In the genomic region with DNA sequence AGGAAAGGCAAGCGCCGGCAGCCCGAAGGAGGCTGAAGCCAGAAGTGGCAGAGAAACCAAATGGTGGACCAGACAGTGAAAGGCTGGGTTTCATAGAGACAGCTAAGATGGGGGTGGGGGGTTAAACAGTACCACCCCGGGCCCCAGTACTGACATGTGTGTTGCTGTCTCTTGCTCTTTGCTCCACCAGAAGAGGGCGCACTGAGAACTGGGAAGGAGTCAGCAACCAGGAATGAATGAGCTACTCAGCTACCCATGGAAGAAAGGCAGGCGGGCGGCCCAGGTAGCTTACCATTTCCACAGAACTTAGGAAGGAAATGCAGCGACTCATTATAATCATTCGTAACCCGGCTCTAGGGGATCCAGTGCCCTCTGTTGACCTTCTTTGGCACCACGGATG, we compare ENCODE assay signal across 8 mouse cellular contexts. TPM values are rescaled to one million over a fixed set of nuclear protein-coding genes. Genes with fewer than 3 reads are reported as not detected.
DNase-seq lines count a peak whose midpoint lies in the region; ATAC-seq lines count a peak whose summit lies in the region.

No protein-coding gene starts in this region.

- H3K9me3 ChIP-seq in limb, embryonic 11.5 days (ENCODE audit: control insufficient read depth, low read length), result no peaks in the 10 kb centered on the region
- no peaks in the 10 kb centered on the region for H3K9me3 ChIP-seq in limb, embryonic 10.5 days (replicated peaks)
- H3K9me3 ChIP-seq in midbrain, embryonic 15.5 days, result no peaks in the 10 kb centered on the region

- H3K27ac ChIP-seq in limb, embryonic 11.5 days (replicated peaks; ENCODE audit: low read depth, low read length), result no peak overlapping the region
- H3K27ac ChIP-seq in limb, embryonic 10.5 days, result no peak overlapping the region
- no peak overlapping the region for H3K27ac ChIP-seq in midbrain, embryonic 15.5 days

- no peaks in the 10 kb centered on the region for H3K36me3 ChIP-seq in limb, embryonic 11.5 days (ENCODE audit: control insufficient read depth, insufficient read depth, low read length)
- no peaks in the 10 kb centered on the region for H3K36me3 ChIP-seq in limb, embryonic 10.5 days
- H3K36me3 ChIP-seq in midbrain, embryonic 15.5 days (replicated peaks), result no peaks in the 10 kb centered on the region

- peak; percentile 66 for DNase-seq in CD4-positive, CD25-positive, alpha-beta regulatory T cell, adult 2 months (ENCODE audit: low read depth, low spot score)
- DNase-seq in limb, embryonic 11.5 days (ENCODE audit: low spot score), result peak; percentile 41
- no peak for DNase-seq in limb, embryonic 10.5 days (ENCODE audit: low spot score)
- DNase-seq in adrenal gland, postnatal 36 days, result peak; percentile 64 to 76
- DNase-seq in kidney, postnatal 25 days, result peak; percentile 56 to 71

- 0 out of 2 replicates have a peak, but pooled peaks cover 3% of the 10 kb centered on the region for H3K27me3 ChIP-seq in limb, embryonic 11.5 days (ENCODE audit: control insufficient read depth, insufficient read depth, low read length)
- H3K27me3 ChIP-seq in limb, embryonic 10.5 days (ENCODE audit: low read depth, poor library complexity, severe bottlenecking), result peaks cover 33% of the 10 kb centered on the region
- H3K27me3 ChIP-seq in midbrain, embryonic 15.5 days (replicated peaks), result no peaks in the 10 kb centered on the region

- no peak overlapping the region for H3K4me2 ChIP-seq in limb, embryonic 11.5 days (ENCODE audit: low read depth, severe bottlenecking)
- H3K4me2 ChIP-seq in midbrain, embryonic 15.5 days, result no peak overlapping the region

- H3K4me3 ChIP-seq in limb, embryonic 11.5 days (ENCODE audit: low read depth, low read length), result no peak overlapping the region
- H3K4me3 ChIP-seq in limb, embryonic 10.5 days, result no peak overlapping the region
- no peak overlapping the region for H3K4me3 ChIP-seq in midbrain, embryonic 15.5 days

- H3K9ac ChIP-seq in limb, embryonic 11.5 days (ENCODE audit: low read length), result no peak overlapping the region
- no peak overlapping the region for H3K9ac ChIP-seq in midbrain, embryonic 15.5 days

- H3K4me1 ChIP-seq in limb, embryonic 11.5 days (ENCODE audit: control insufficient read depth, insufficient read depth, low read length), result no peaks in the 10 kb centered on the region
- H3K4me1 ChIP-seq in limb, embryonic 10.5 days, result peaks cover 19% of the 10 kb centered on the region
- no peaks in the 10 kb centered on the region for H3K4me1 ChIP-seq in midbrain, embryonic 15.5 days

- ATAC-seq in CD4-positive, CD25-positive, alpha-beta regulatory T cell, adult 4 months, result no peak
- no peak for ATAC-seq in limb, embryonic 11.5 days (ENCODE audit: insufficient number of reproducible peaks, low FRiP score, low TSS enrichment, low read depth)
- no peak for ATAC-seq in erythroblast, adult 5-6 weeks (replicated peaks; ENCODE audit: low FRiP score, poor library complexity, severe bottlenecking)
- no peak for ATAC-seq in midbrain, embryonic 15.5 days (replicated peaks)

- WGBS in limb, embryonic 11.5 days, result 51% methylated on average over 11 of the region's 11 CpGs
- 53% methylated on average over 11 of the region's 11 CpGs for WGBS in limb, embryonic 10.5 days
- 52% methylated on average over 11 of the region's 11 CpGs for WGBS in midbrain, embryonic 15.5 days

RNA-seq across cellular contexts. Expression of a gene that starts 16.4 kb away (rescaled TPM):
- polyA plus RNA-seq in CD4-positive, CD25-positive, alpha-beta regulatory T cell, adult 4 months (2017; shearing (Covaris generic)), result not detected
- 0.04 TPM in 1 of 2 replicates, not detected in the other for polyA plus RNA-seq in limb, embryonic 11.5 days (2014; fragmentation: Nextera tagmentation; extraction: Ambion mirVana)
- 0.04 TPM in 1 of 2 replicates, not detected in the other for polyA plus RNA-seq in limb, embryonic 10.5 days (2016; fragmentation: Nextera tagmentation; extraction: Ambion mirVana)
- not detected for total RNA-seq in adrenal gland, postnatal 36 days (2021)
- total RNA-seq in erythroblast, adult 5-6 weeks (2015; ENCODE audit: low replicate concordance), result not detected in 2 replicates
- not detected in 2 replicates for total RNA-seq in erythroblast, adult 5-6 weeks (2017; ENCODE audit: low replicate concordance)
- polyA plus RNA-seq in midbrain, embryonic 15.5 days (2015; fragmentation: Nextera tagmentation; extraction: Ambion mirVana), result 0.29 and 0.44 TPM in 2 replicates

RNA-seq across cellular contexts. Expression of a gene that starts 30.1 kb away (rescaled TPM):
- polyA plus RNA-seq in CD4-positive, CD25-positive, alpha-beta regulatory T cell, adult 4 months (2017; shearing (Covaris generic)), result not detected
- 0.40 and 0.81 TPM in 2 replicates for polyA plus RNA-seq in limb, embryonic 11.5 days (2014; fragmentation: Nextera tagmentation; extraction: Ambion mirVana)
- polyA plus RNA-seq in limb, embryonic 10.5 days (2016; fragmentation: Nextera tagmentation; extraction: Ambion mirVana), result 0.13 and 0.15 TPM in 2 replicates
- under 1 TPM in 1 of 2 experiments, not detected in 1; 0.49 TPM for total RNA-seq in adrenal gland, postnatal 36 days (2021)
- total RNA-seq in erythroblast, adult 5-6 weeks (2015; ENCODE audit: low replicate concordance), result not detected in 2 replicates
- total RNA-seq in erythroblast, adult 5-6 weeks (2017; ENCODE audit: low replicate concordance), result 0.14 TPM in 1 of 2 replicates, not detected in the other
- polyA plus RNA-seq in midbrain, embryonic 15.5 days (2015; fragmentation: Nextera tagmentation; extraction: Ambion mirVana), result 0.06 and 0.11 TPM in 2 replicates

RNA-seq across cellular contexts. Expression of a gene that starts 46.0 kb away (rescaled TPM):
- not detected for polyA plus RNA-seq in CD4-positive, CD25-positive, alpha-beta regulatory T cell, adult 4 months (2017; shearing (Covaris generic))
- polyA plus RNA-seq in limb, embryonic 11.5 days (2014; fragmentation: Nextera tagmentation; extraction: Ambion mirVana), result not detected in 2 replicates
- polyA plus RNA-seq in limb, embryonic 10.5 days (2016; fragmentation: Nextera tagmentation; extraction: Ambion mirVana), result 0.05 TPM in 1 of 2 replicates, not detected in the other
- not detected for total RNA-seq in adrenal gland, postnatal 36 days (2021)
- total RNA-seq in erythroblast, adult 5-6 weeks (2015; ENCODE audit: low replicate concordance), result not detected in 2 replicates
- not detected in 2 replicates for total RNA-seq in erythroblast, adult 5-6 weeks (2017; ENCODE audit: low replicate concordance)
- 0.06 TPM in 1 of 2 replicates, not detected in the other for polyA plus RNA-seq in midbrain, embryonic 15.5 days (2015; fragmentation: Nextera tagmentation; extraction: Ambion mirVana)

RNA-seq across cellular contexts. Expression of a gene that starts 58.7 kb away (rescaled TPM):
- 1 to 10 TPM; 5.5 to 8.6 TPM for polyA plus RNA-seq in CD4-positive, CD25-positive, alpha-beta regulatory T cell, adult 4 months (2017; shearing (Covaris generic))
- 39.9 and 52.1 TPM in 2 replicates for polyA plus RNA-seq in limb, embryonic 11.5 days (2014; fragmentation: Nextera tagmentation; extraction: Ambion mirVana)
- polyA plus RNA-seq in limb, embryonic 10.5 days (2016; fragmentation: Nextera tagmentation; extraction: Ambion mirVana), result 39.8 and 42.7 TPM in 2 replicates
- total RNA-seq in adrenal gland, postnatal 36 days (2021), result 10 to 100 TPM; 83.0 to 83.1 TPM
- total RNA-seq in erythroblast, adult 5-6 weeks (2015; ENCODE audit: low replicate concordance), result 1.0 and 3.5 TPM in 2 replicates
- total RNA-seq in erythroblast, adult 5-6 weeks (2017; ENCODE audit: low replicate concordance), result 10.5 and 14.5 TPM in 2 replicates
- polyA plus RNA-seq in midbrain, embryonic 15.5 days (2015; fragmentation: Nextera tagmentation; extraction: Ambion mirVana), result 122 and 124 TPM in 2 replicates
